Mouse (Mus musculus) skeletal muscle tissue, adult 2 months (tissue): Measurements from ENCODE around the gene Capn7.

ENCODE experiments used
- DNase-seq: peaks from one replicate; pipeline ENCODE4 v3.0.0-alpha.2; 2012; ENCODE audit warnings: low read depth, low spot score

Gene Capn7

GRCm38 (mm10) chr14:31336369-31337155 lies at the start of gene Capn7:
TSS of gene Capn7 (plus strand) at chr14:31336638.
- DNase-seq: peak; percentile 99

- no peak for DNase-seq
Measured at GRCm38 (mm10) chr14:31313192-31313591, 23.2 kb upstream of the Capn7 start.

- peak; percentile 7 for DNase-seq
Measured at GRCm38 (mm10) chr14:31316613-31317012, 19.8 kb upstream of the Capn7 start.

- no peak for DNase-seq
Measured at GRCm38 (mm10) chr14:31317754-31318153, 18.7 kb upstream of the Capn7 start.

GRCm38 (mm10) chr14:31319546-31319945 lies 16.9 kb upstream of the Capn7 start:
- DNase-seq: no peak

GRCm38 (mm10) chr14:31321181-31321580 lies 15.3 kb upstream of the Capn7 start:
- DNase-seq: no peak

GRCm38 (mm10) chr14:31322191-31322590 lies 14.2 kb upstream of the Capn7 start:
- DNase-seq: no peak

GRCm38 (mm10) chr14:31323189-31323588 lies 13.2 kb upstream of the Capn7 start:
- no peak for DNase-seq

- DNase-seq: no peak
Measured at GRCm38 (mm10) chr14:31323849-31324792, 12.3 kb upstream of the Capn7 start, which contains the start of gene Dnah1. TSS of gene Dnah1 (minus strand) at chr14:31323896.

- no peak for DNase-seq
Measured at GRCm38 (mm10) chr14:31324851-31325250, 11.6 kb upstream of the Capn7 start.

GRCm38 (mm10) chr14:31325551-31325950 lies 10.9 kb upstream of the Capn7 start:
- no peak for DNase-seq

- DNase-seq: no peak
Measured at GRCm38 (mm10) chr14:31326770-31327169, 9.7 kb upstream of the Capn7 start.

- no peak for DNase-seq
Measured at GRCm38 (mm10) chr14:31327196-31327595, 9.2 kb upstream of the Capn7 start.

- no peak for DNase-seq
Measured at GRCm38 (mm10) chr14:31327681-31328080, 8.8 kb upstream of the Capn7 start.

GRCm38 (mm10) chr14:31329741-31330140 lies 6.7 kb upstream of the Capn7 start:
- DNase-seq: no peak

GRCm38 (mm10) chr14:31330957-31331356 lies 5.5 kb upstream of the Capn7 start:
- DNase-seq: no peak

GRCm38 (mm10) chr14:31335765-31336164 lies 673 bp upstream of the Capn7 start:
- no peak for DNase-seq

- DNase-seq: no peak
Measured at GRCm38 (mm10) chr14:31337406-31337805, 968 bp downstream of the Capn7 start.

- DNase-seq: no peak
Measured at GRCm38 (mm10) chr14:31337947-31338346, 1.5 kb downstream of the Capn7 start.

- peak; percentile 27 for DNase-seq
Measured at GRCm38 (mm10) chr14:31343241-31343640, 6.8 kb downstream of the Capn7 start.

- no peak for DNase-seq
Measured at GRCm38 (mm10) chr14:31345367-31345766, 8.9 kb downstream of the Capn7 start.

- no peak for DNase-seq
Measured at GRCm38 (mm10) chr14:31362236-31362635, 25.8 kb downstream of the Capn7 start.
